Mouse (Mus musculus) G1E (cell line): Measurements from ENCODE around the gene Ska3. TPM values are rescaled to one million over a fixed set of nuclear protein-coding genes. Genes with fewer than 3 reads are reported as not detected.

Experiments used
- ATAC-seq: 2 replicates; pipeline ENCODE4 v1.8.0; 2016; ENCODE audit warnings: mild to moderate bottlenecking; ENCODE audit not compliant: insufficient number of reproducible peaks, poor library complexity, low FRiP score, severe bottlenecking; ENCODE audit errors: extremely low read depth
- DNase-seq: peaks from one replicate; pipeline ENCODE4 v3.0.0; 2012; ENCODE audit warnings: low spot score
- H3K27me3 ChIP-seq: 2 replicates; pipeline ENCODE4 v1.6.1; 2012; ENCODE audit warnings: mild to moderate bottlenecking, low read length, inconsistent platforms; ENCODE audit not compliant: insufficient read depth
- H3K36me3 ChIP-seq: replicated peaks from 2 replicates; pipeline ENCODE3; 2012; ENCODE audit warnings: mild to moderate bottlenecking, inconsistent platforms
- H3K4me1 ChIP-seq: 2 replicates; pipeline ENCODE4 v1.6.1; 2012; ENCODE audit warnings: low read depth, low read length, inconsistent platforms, mixed read lengths; ENCODE audit not compliant: insufficient read depth
- H3K4me3 ChIP-seq: 2 replicates; pipeline ENCODE4 v1.5.1; 2012; ENCODE audit warnings: low read depth, mild to moderate bottlenecking, inconsistent platforms, low read length, moderate library complexity, mixed read lengths
- H3K9me3 ChIP-seq: replicated peaks from 2 replicates; pipeline ENCODE4 v1.6.1; 2012; ENCODE audit warnings: inconsistent platforms
- CTCF ChIP-seq: IDR thresholded peaks from 2 replicates; pipeline ENCODE4 v1.5.1; 2012; ENCODE audit warnings: low read depth, low read length, inconsistent platforms, mixed read lengths
- GATA1 ChIP-seq: IDR thresholded peaks from 2 replicates; pipeline ENCODE4 v1.6.1; 2012; ENCODE audit warnings: borderline replicate concordance, low read length, inconsistent platforms, mixed read lengths
- GATA2 ChIP-seq: IDR thresholded peaks from 2 replicates; pipeline ENCODE4 v1.6.1; 2012; ENCODE audit warnings: low read depth, low read length, inconsistent platforms, borderline replicate concordance
- POLR2AphosphoS5 ChIP-seq: IDR thresholded peaks from 2 replicates; pipeline ENCODE4 v1.6.1; 2012; ENCODE audit warnings: low read depth, low read length, inconsistent platforms; ENCODE audit not compliant: insufficient replicate concordance
- TAL1 ChIP-seq: conservative IDR thresholded peaks from 2 replicates; pipeline ENCODE4 v1.6.1; 2012; ENCODE audit warnings: low read depth, low read length, inconsistent platforms, mixed read lengths
- polyA plus RNA-seq: library from polyadenylated mRNA; stranded (reverse); fragments of >175 nt; gene quantifications from 2 replicates; pipeline ENCODE4 v1.2.3, GENCODE M21; 2012
- total RNA-seq, 2 experiments: library from RNA; stranded (forward) in 1 of 2; stranded (reverse) in 1 of 2; fragments of 200-1000 nt in 1 of 2; fragments of >200 nt in 1 of 2; fragmentation: Nextera tagmentation in 1 of 2; gene quantifications; 2 replicates each; pipeline ENCODE4 v1.2.3; 2014 to 2017

Ska3 gene
- total and polyA plus RNA-seq, 3 experiments: 6.9 to 49.3 (median 47.4) TPM

DNA sequence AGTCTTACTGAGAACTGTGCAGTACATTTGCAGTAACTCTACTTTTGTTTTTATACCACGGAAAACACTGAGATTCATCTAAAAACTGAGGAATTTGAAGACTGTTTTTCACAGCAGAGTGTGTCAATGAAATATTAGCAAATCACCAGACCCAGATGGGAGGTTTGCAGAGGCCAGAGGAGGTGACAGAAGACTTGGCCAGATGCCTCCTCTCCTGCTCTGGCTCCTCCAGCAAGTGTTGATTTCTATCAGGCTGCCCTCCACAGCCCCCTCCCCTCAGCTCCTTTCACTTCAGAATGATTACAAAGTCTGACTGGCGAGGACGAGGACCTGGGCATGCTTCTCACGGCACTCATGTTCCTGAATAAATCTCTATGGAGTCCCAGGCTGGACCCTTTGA is 38.6 kb downstream of the Ska3 start:
- H3K9me3 ChIP-seq: no peaks in the 10 kb centered on the region
- H3K4me1 ChIP-seq: no peaks in the 10 kb centered on the region
- H3K4me3 ChIP-seq: no peak overlapping the region
- no peak for ATAC-seq
- H3K27me3 ChIP-seq: peaks cover 14% of the 10 kb centered on the region
- H3K36me3 ChIP-seq: no peaks in the 10 kb centered on the region
- TF ChIP-seq GATA2 (no peak), POLR2AphosphoS5 (no peak), TAL1 (no peak)
- no peak for DNase-seq

DNA sequence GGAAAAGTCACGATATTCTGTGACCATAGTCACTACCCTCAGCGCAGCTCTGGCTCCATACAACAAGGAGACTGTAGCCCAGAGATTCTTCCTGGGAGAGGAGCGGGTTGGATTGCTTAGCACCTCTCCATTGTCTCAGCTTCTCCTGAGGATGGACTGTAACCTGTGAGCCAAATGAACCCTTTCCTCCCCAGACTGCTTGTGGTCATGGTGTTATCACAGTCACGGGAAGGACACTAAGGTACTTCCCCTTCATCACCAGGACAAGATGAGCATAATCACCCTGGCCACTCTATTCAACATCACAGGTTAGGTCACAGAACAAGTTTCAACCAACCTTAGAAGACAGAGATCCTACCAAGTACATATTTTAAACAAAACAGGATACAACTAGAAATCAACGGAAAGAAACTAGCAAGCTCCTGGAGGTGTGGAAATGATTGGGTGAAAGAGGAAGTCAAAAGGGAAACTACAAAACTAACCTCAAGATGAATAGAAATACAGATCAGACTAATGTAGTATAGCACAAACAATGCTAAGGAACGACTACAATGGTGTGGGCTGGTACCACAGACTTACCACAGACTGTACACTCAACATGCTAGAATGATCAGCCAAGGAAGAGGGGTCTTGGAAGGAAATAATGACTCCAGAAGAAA is 53.7 kb downstream of the Ska3 start:
- DNase-seq: no peak
- no peaks in the 10 kb centered on the region for H3K36me3 ChIP-seq
- no peak overlapping the region for H3K4me3 ChIP-seq
- H3K9me3 ChIP-seq: no peaks in the 10 kb centered on the region
- H3K4me1 ChIP-seq: no peaks in the 10 kb centered on the region
- peaks cover 9% of the 10 kb centered on the region; the same call in 1 of the 2 replicates for H3K27me3 ChIP-seq
- TF ChIP-seq CTCF (no peak), TAL1 (no peak), GATA1 (no peak), POLR2AphosphoS5 (no peak), GATA2 (no peak)
- no peak for ATAC-seq

DNA sequence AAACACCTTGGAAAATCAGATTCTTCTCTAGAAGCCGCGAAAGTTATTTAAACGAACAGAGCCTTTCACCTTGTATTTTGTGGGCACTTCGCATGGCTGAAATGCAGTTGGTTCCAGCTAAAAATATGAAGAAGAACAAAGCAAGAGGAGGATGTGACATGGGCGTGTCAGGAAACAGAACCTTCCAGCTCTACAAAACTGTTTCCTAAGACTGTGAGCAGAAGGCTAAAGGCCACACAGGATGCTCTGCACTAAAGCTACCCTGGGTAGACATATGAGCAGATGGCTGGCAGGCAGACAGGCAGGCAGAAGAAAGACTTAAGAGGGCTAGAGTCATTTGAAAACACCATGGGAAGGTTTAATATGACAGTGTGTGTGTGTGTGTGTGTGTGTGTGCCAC is 56.9 kb downstream of the Ska3 start:
- DNase-seq (no peak), ATAC-seq (no peak)
- no peaks in the 10 kb centered on the region for H3K36me3 ChIP-seq
- no peak overlapping the region for H3K4me3 ChIP-seq
- H3K27me3 ChIP-seq: peaks cover 5% of the 10 kb centered on the region; the same call in 1 of the 2 replicates
- H3K9me3 ChIP-seq: no peaks in the 10 kb centered on the region
- no peak for TF ChIP-seq GATA2
- no peak for TF ChIP-seq POLR2AphosphoS5
- no peak for TF ChIP-seq TAL1
- TF ChIP-seq GATA1: no peak
- no peak for TF ChIP-seq CTCF
- H3K4me1 ChIP-seq: no peaks in the 10 kb centered on the region

DNA sequence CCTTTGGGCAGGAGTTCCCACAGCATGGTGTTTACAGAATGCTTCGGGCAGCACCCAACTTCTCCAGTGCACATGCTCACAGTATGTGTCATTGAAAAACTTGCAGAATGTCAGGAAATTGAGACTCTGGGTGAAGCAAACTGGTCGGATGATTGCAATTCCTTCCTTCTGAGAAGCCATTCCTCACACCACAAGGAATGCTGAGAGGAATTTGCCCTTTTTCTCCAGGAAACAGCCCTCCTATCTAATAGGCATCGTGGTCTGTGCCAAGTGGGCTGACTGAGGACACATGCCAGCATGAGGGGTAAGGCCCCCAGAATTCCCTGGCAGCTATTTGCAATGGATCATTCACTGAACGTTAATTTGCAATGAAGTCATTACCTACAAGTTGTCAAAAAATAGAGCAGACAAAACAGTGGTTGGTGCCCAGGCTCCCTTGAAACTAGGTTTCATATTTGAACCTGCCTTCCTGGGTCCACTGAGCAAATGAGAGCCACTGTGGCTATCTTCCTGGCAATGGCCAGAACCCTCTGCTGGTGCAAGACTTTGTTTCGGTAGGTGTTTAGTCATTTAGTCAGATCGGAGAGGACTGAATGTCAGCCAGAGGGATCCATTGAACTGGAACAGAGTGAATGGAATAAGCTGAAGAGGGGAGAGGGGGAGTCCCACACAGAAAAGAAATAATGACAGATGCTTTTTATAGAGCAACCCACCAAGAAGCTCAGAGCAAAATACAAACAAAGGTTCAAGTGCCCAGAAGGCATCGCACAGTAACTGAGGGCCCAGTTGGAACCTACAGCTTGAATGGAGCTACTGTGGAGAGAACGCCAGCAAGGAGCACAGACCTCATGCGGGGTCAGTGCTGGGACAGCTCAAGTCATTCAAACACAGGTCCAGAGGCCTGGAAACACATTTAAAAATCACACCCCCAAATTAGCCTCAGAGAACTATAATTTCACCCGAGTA is 65.3 kb downstream of the Ska3 start:
- TF ChIP-seq GATA2 (no peak), POLR2AphosphoS5 (no peak), CTCF (no peak), TAL1 (no peak), GATA1 (no peak)
- H3K27me3 ChIP-seq: peaks cover 11% of the 10 kb centered on the region; the same call in 1 of the 2 replicates

DNA sequence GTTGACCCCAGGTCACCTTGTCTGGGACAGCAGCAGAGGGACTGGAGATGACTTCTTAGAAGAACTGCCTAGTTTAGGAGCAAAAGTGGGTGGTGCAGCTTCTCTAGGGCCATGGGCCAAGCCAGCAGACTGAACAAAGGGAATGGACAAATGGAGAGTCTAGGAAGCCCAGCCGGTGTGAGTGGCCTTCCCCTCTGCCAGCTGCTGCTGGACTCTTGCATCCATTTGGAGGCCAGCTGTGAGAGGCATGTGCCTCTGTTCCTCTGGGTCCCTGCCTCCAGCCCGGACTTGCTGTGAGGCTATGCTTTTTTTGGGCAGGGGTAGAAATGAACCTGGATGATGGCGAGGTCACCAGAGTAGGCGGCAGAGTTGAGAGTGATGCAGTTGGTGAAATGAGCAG is 67.7 kb downstream of the Ska3 start, which contains the start of gene Lats2:
Lats2 (minus strand) TSS at position 152 of the 400 bp plus-strand sequence.
- DNase-seq (no peak), ATAC-seq (no peak)
- Histone ChIP-seq H3K9me3 (no peaks in the 10 kb centered on the region), H3K4me1 (peaks cover 27% of the 10 kb centered on the region), H3K36me3 (no peaks in the 10 kb centered on the region), H3K27me3 (peaks cover 9% of the 10 kb centered on the region; the same call in 1 of the 2 replicates), H3K4me3 (no peak within 1 kb of the TSS)
- TF ChIP-seq POLR2AphosphoS5 (no peak), GATA2 (no peak), TAL1 (no peak), GATA1 (no peak), CTCF (no peak)

More for the DNA sequence above, 65.3 kb downstream of the Ska3 start:
- Histone ChIP-seq H3K36me3 (no peaks in the 10 kb centered on the region), H3K9me3 (no peaks in the 10 kb centered on the region), H3K4me1 (peaks cover 9% of the 10 kb centered on the region; the same call in 1 of the 2 replicates), H3K4me3 (no peak overlapping the region)
- DNase-seq (no peak), ATAC-seq (no peak)

Other genes starting within 250 kb of the Ska3 start
- 81.6 and 98.1 TPM in 2 replicates for gene Xpo4, start 160.8 kb downstream of the Ska3 start, total RNA-seq (2014; fragmentation: Nextera tagmentation)
- gene Xpo4, start 160.8 kb downstream of the Ska3 start, total RNA-seq (2017): 35.8 and 45.0 TPM in 2 replicates
- 4.8 and 16.3 TPM in 2 replicates for gene Xpo4, start 160.8 kb downstream of the Ska3 start, polyA plus RNA-seq
- not detected in 2 replicates for gene Gm49361, start 80.1 kb downstream of the Ska3 start, total RNA-seq (2014; fragmentation: Nextera tagmentation)
- gene Gm49361, start 80.1 kb downstream of the Ska3 start, total RNA-seq (2017): not detected in 2 replicates
- not detected in 2 replicates for gene Gm49361, start 80.1 kb downstream of the Ska3 start, polyA plus RNA-seq
- 6.5 and 22.7 TPM in 2 replicates for gene Lats2, start 67.8 kb downstream of the Ska3 start, total RNA-seq (2014; fragmentation: Nextera tagmentation)
- 5.8 and 5.9 TPM in 2 replicates for gene Lats2, start 67.8 kb downstream of the Ska3 start, total RNA-seq (2017)
- 3.5 and 4.2 TPM in 2 replicates for gene Lats2, start 67.8 kb downstream of the Ska3 start, polyA plus RNA-seq
- 128 and 244 TPM in 2 replicates for gene Sap18, start 28.0 kb downstream of the Ska3 start, total RNA-seq (2014; fragmentation: Nextera tagmentation)
- 50.1 and 63.3 TPM in 2 replicates for gene Sap18, start 28.0 kb downstream of the Ska3 start, total RNA-seq (2017)
- gene Sap18, start 28.0 kb downstream of the Ska3 start, polyA plus RNA-seq: 373 and 415 TPM in 2 replicates
- gene Mrpl57, start within 50 bp of the Ska3 start, total RNA-seq (2014; fragmentation: Nextera tagmentation): 91.3 and 125 TPM in 2 replicates
- gene Mrpl57, start within 50 bp of the Ska3 start, total RNA-seq (2017): 87.8 and 125 TPM in 2 replicates
- 282 and 363 TPM in 2 replicates for gene Mrpl57, start within 50 bp of the Ska3 start, polyA plus RNA-seq
- gene Zdhhc20, start 64.1 kb upstream of the Ska3 start, total RNA-seq (2014; fragmentation: Nextera tagmentation): 20.5 and 21.2 TPM in 2 replicates
- 13.3 and 19.7 TPM in 2 replicates for gene Zdhhc20, start 64.1 kb upstream of the Ska3 start, total RNA-seq (2017)
- 0.46 and 1.0 TPM in 2 replicates for gene Zdhhc20, start 64.1 kb upstream of the Ska3 start, polyA plus RNA-seq
- 15.6 and 23.0 TPM in 2 replicates for gene Micu2, start 173.1 kb upstream of the Ska3 start, total RNA-seq (2014; fragmentation: Nextera tagmentation)
- 40.5 and 46.9 TPM in 2 replicates for gene Micu2, start 173.1 kb upstream of the Ska3 start, total RNA-seq (2017)
- 24.9 and 28.4 TPM in 2 replicates for gene Micu2, start 173.1 kb upstream of the Ska3 start, polyA plus RNA-seq
- not detected in 2 replicates for gene Fgf9, start 244.4 kb upstream of the Ska3 start, total RNA-seq (2014; fragmentation: Nextera tagmentation)
- gene Fgf9, start 244.4 kb upstream of the Ska3 start, total RNA-seq (2017): 0.05 TPM in 1 of 2 replicates, not detected in the other
- gene Fgf9, start 244.4 kb upstream of the Ska3 start, polyA plus RNA-seq: not detected in 2 replicates